Mouse (Mus musculus) bone marrow, adult 2 months (tissue): Measurements from ENCODE around the gene Btla. TPM values are rescaled to one million over a fixed set of nuclear protein-coding genes. Genes with fewer than 3 reads are reported as not detected.

Experiments used
- H3K27ac ChIP-seq: fragments of 200-500 bp; 2 replicates; pipeline ENCODE4 v1.5.1; 2012; ENCODE audit warnings: low read depth, mild to moderate bottlenecking, control low read depth, inconsistent platforms, low read length; ENCODE audit not compliant: control insufficient read depth, poor library complexity, insufficient read depth
- H3K4me1 ChIP-seq: fragments of 200-500 bp; 2 replicates; pipeline ENCODE4 v1.6.1; 2011; ENCODE audit warnings: low read length; ENCODE audit not compliant: control insufficient read depth, insufficient read depth
- H3K4me3 ChIP-seq: fragments of 200-500 bp; replicated peaks from 2 replicates; pipeline ENCODE3; 2011; ENCODE audit warnings: mild to moderate bottlenecking, low read depth, low read length, control low read depth; ENCODE audit not compliant: control insufficient read depth
- CTCF ChIP-seq: fragments of 200-500 bp; IDR thresholded peaks from 2 replicates; pipeline ENCODE4 v1.5.1; 2011; ENCODE audit warnings: low read length, control low read depth; ENCODE audit not compliant: control insufficient read depth, insufficient read depth
- POLR2A ChIP-seq: fragments of 200-500 bp; IDR thresholded peaks from 2 replicates; pipeline ENCODE4 v1.6.1; 2011; ENCODE audit warnings: low read depth, mild to moderate bottlenecking, control low read depth, low read length, borderline replicate concordance; ENCODE audit not compliant: control insufficient read depth
- WGBS: fragments of 180-500 bp; shearing (Covaris S2); methylation state at CpG from one replicate; pipeline ENCODE4 v1.1.7; 2018; 5-methylcytosine and 5-hydroxymethylcytosine counted together
- polyA plus RNA-seq: library from polyadenylated mRNA; stranded (reverse); fragments of >200 nt; gene quantifications from 2 replicates; pipeline ENCODE4 v1.2.4, GENCODE M21; 2011; ENCODE audit warnings: low replicate concordance; ENCODE audit not compliant: missing spikeins, insufficient read depth, insufficient read length

The Btla gene
- 12.7 and 20.5 TPM in 2 replicates for polyA plus RNA-seq

DNA sequence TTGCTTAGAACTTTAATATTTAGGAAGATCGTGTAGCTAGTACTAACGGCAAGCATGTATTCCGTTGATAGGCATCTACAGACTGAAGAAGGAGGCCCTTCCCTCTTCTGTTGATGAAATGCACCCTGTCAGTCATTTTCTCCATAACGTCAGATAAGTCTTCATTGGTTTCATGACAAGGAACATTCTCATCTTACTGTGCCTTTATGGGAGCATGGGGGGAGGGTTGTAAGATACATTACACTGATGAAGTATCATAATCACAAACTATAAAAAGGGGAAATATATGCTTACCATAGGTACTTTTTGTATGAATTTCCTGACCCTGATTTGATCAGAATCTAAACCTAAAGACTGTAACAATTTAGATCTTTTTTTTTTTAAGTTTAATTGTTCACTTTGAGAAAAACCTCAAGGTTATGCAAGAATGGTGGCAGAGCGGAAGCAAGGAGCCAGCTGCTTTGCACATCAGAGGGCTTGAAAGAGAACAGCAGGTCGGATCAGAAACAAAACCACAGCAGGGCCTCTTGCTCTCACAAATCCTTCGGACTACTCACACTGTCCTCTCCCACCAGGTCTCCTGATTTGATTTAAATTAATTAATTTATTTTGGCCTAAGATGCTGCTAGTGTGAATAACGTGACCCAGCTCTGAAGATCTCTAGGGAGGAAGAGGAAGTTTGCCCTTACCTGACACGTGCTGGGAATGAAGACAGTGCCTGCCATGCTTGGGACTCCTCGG, at the start of gene Btla:
Gene Btla (plus strand): TSS at position 668 of the 741 bp plus-strand sequence.
- WGBS: 5% methylated on average over 10 of the region's 10 CpGs
- peak within 1 kb of the TSS; percentile 63 for H3K4me3 ChIP-seq
- TF ChIP-seq POLR2A: no peak
- no peaks in the 10 kb centered on the region; the same call in 1 of the 2 replicates for H3K4me1 ChIP-seq
- peak within 1 kb of the TSS; percentile 68; the same call in 1 of the 2 replicates for H3K27ac ChIP-seq

DNA sequence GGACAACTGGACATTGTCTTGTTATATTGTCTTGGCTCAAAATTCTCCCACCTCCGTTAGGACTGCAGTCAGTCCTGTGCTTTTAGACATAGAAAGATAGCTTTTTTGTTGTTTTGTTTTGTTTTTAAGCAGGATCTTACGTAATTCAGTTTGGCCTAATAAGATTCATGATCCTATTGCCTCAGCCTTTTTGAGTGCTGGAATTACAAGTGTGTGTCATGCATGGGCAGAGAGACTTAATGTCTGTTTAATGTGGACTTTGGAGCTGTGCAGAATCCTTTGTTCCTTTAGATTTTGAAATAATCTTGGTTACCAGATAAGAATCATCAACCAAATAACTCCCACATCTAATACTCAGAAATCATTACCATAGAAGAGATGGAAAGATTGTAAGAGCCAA, 45.6 kb upstream of the Btla start:
- H3K4me3 ChIP-seq: no peak overlapping the region
- H3K27ac ChIP-seq: no peak overlapping the region
- 85% methylated on average over 2 of the region's 2 CpGs for WGBS
- TF ChIP-seq CTCF (no peak), POLR2A (no peak)
- no peaks in the 10 kb centered on the region for H3K4me1 ChIP-seq

GRCm38 (mm10) chr16:45181824-45182223, 42.3 kb upstream of the Btla start:
- Histone ChIP-seq H3K4me3 (no peak overlapping the region), H3K4me1 (no peaks in the 10 kb centered on the region), H3K27ac (no peak overlapping the region)
- 86% methylated on average over 5 of the region's 5 CpGs for WGBS
- TF ChIP-seq POLR2A (no peak), CTCF (no peak)

GRCm38 (mm10) chr16:45192613-45193012, 31.5 kb upstream of the Btla start:
- WGBS: 7% methylated on average over 1 of the region's 1 CpGs
- Histone ChIP-seq H3K27ac (no peak overlapping the region), H3K4me1 (no peaks in the 10 kb centered on the region), H3K4me3 (no peak overlapping the region)
- TF ChIP-seq POLR2A: no peak
- peak; percentile 59 for TF ChIP-seq CTCF

DNA sequence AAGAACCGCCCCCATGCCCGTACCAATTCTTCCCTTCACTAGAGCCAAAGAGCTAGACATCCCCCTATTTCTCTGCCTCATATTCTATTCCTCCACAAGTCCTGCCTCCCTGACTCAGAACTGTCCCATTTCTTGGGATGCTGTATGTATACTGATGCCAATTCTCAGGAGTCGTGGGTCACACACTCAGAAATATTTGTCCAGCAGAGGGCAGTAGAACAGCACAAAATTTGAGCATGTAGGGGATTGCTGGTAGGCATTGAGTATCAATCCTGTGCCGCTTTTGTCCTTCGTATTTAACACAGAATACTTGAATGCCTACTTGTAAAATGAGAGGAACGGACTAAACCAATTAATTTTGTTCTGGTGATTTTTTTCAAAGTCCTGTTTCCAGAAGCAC, 27.3 kb upstream of the Btla start:
- 0 out of 2 replicates have a peak, but pooled peaks have one; percentile 33 for TF ChIP-seq CTCF
- TF ChIP-seq POLR2A: no peak
- H3K27ac ChIP-seq: no peak overlapping the region
- H3K4me1 ChIP-seq: no peaks in the 10 kb centered on the region; the same call in 1 of the 2 replicates
- 36% methylated on average over 6 of the region's 6 CpGs for WGBS
- H3K4me3 ChIP-seq: no peak overlapping the region

- Histone ChIP-seq H3K27ac (no peak overlapping the region), H3K4me1 (no peaks in the 10 kb centered on the region; the same call in 1 of the 2 replicates), H3K4me3 (no peak overlapping the region)
- WGBS: 51% methylated on average over 2 of the region's 2 CpGs
- TF ChIP-seq CTCF (no peak), POLR2A (no peak)
Observed at GRCm38 (mm10) chr16:45201395-45201794, 22.7 kb upstream of the Btla start.

GRCm38 (mm10) chr16:45204438-45204837, 19.7 kb upstream of the Btla start:
- H3K27ac ChIP-seq: no peak overlapping the region
- 28% methylated on average over 4 of the region's 4 CpGs for WGBS
- TF ChIP-seq CTCF: no peak
- TF ChIP-seq POLR2A: no peak
- no peak overlapping the region for H3K4me3 ChIP-seq
- no peaks in the 10 kb centered on the region; the same call in 1 of the 2 replicates for H3K4me1 ChIP-seq

DNA sequence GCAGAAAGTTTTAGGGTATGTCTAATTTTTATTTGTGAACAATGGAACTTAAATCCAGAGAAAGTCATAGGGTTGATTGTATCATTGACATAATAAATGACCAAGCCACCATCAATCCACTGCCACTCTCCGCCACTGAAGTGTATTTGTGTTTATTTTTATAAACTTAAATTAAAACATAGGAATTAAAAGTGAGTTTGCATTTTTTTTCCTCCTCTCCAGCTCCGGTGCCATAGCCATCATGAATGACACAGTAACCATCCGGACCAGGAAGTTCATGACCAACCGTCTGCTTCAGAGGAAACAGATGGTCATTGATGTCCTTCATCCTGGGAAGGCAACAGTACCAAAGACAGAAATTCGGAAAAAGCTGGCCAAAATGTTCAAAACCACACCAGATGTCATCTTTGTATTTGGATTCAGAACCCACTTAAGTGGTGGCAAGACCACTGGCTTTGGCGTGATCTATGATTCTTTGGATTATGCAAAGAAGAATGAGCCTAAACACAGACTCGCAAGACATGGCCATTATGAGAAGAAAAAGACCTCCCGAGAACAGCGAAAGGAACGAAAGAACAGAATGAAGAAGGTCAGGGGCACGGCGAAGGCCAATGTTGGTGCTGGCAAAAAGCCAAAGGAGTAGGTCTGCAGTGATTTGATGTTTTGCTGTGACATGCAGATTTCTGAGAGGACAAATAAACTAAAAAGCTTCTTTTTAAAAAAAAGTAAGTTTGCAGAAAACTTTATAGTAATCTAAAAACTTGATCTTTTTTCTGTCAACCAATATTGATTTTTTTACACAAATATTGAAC, 19.1 kb upstream of the Btla start:
- Histone ChIP-seq H3K4me1 (no peaks in the 10 kb centered on the region; the same call in 1 of the 2 replicates), H3K4me3 (no peak overlapping the region), H3K27ac (no peak overlapping the region)
- no peak for TF ChIP-seq CTCF
- TF ChIP-seq POLR2A: no peak
- WGBS: 23% methylated on average over 12 of the region's 12 CpGs
